Mouse (Mus musculus) spleen, adult 2 months (tissue): ENCODE results near the gene Agfg1.

Source experiments
- CTCF ChIP-seq: fragments of 200-500 bp; IDR thresholded peaks from 2 replicates; pipeline ENCODE4 v1.5.1; 2011; ENCODE audit warnings: mild to moderate bottlenecking, inconsistent platforms; ENCODE audit not compliant: insufficient read depth, insufficient read length, insufficient replicate concordance; ENCODE audit errors: extremely low read depth
- POLR2A ChIP-seq: fragments of 200-500 bp; IDR thresholded peaks from 2 replicates; pipeline ENCODE4 v1.6.1; 2011; ENCODE audit warnings: low read depth, low read length, inconsistent platforms

DNA sequence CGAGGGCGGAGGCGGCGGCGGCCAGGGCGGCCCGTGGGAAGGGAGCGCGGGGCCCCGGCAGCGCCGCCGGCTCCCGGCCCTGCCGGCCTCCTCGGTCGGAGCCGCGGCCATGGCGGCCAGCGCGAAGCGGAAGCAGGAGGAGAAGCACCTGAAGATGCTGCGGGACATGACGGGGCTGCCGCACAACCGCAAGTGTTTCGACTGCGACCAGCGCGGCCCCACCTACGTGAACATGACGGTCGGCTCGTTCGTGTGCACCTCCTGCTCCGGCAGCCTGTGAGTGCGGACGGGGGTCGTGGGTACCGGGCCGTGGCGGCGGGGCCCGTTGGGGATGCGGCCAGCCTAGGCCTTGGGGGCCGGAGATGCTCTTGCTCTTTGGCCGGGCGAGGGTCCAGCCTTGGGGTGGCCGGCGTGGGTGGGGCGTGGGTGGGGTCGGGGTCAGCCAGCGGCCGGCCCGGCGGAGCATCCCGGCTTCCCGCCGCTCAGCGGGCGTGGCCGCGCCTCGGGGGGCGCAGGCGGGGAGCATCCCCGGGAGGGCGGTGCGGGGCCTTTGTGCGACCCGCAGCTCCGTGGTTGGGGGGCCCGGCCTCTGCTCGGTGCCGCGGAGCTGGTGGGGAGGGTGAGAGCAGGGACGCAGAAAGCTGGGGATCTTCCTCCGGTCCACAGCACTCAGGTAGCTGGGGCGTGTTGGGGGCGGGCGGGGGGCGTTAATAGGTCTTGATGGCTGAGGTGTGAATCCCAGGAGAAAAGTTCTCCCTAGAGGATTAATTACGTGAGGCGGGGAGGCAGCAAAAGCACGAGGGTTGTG is 535 bp downstream of the Agfg1 start:
- TF ChIP-seq CTCF (no peak), POLR2A (no peak)
